ENCODE assay signal across 21 mouse cellular contexts in genomic region chr9:102288356-102288755, GRCm38 (mm10).
DNase-seq lines count a peak whose midpoint lies in the region; ATAC-seq and TF ChIP-seq lines count a peak whose summit lies in the region.
"Had no signal": no experiment of that assay in that cellular context is flagged by ENCODE, and none has a peak within 500 bp of the region (broad histone marks: within the 10 kb centered on the region; RNA-seq: fewer than 3 reads in every experiment).

No protein-coding gene starts in this region.

- H3K4me1 ChIP-seq in cerebellum, adult 2 months (ENCODE audit: control insufficient read depth, insufficient read depth, low read length) = peaks cover 39% of the 10 kb centered on the region
- H3K4me1 ChIP-seq in limb, embryonic 10.5 days = 0 out of 2 replicates have a peak, but pooled peaks cover 5% of the 10 kb centered on the region
- peaks cover 11% of the 10 kb centered on the region for H3K4me1 ChIP-seq in hindbrain, postnatal 0 days (ENCODE audit: insufficient read depth, low read length)
- H3K4me1 ChIP-seq: embryonic facial prominence, embryonic 10.5 days; heart, embryonic 10.5 days had no signal

- 9% methylated on average over 3 of the region's 3 CpGs for WGBS in cerebellum, adult 2 months
- WGBS in limb, embryonic 10.5 days = 92% methylated on average over 3 of the region's 3 CpGs
- 78% methylated on average over 3 of the region's 3 CpGs for WGBS in hindbrain, postnatal 0 days

- ATAC-seq in cerebellum, adult (ENCODE audit: insufficient number of reproducible peaks, low FRiP score, low TSS enrichment) = peak; percentile 90
- ATAC-seq in hindbrain, postnatal 0 days = no peak
- ATAC-seq: CD4-positive, CD25-positive, alpha-beta regulatory T cell, adult 4 months; forebrain, embryonic 14.5 days had no signal

- H3K9me3 ChIP-seq in limb, embryonic 10.5 days (replicated peaks) = no peaks in the 10 kb centered on the region
- no peaks in the 10 kb centered on the region; the same call in 1 of the 2 replicates for H3K9me3 ChIP-seq in hindbrain, postnatal 0 days (ENCODE audit: low read length)

- DNase-seq in cerebellum, postnatal 4 days (ENCODE audit: low spot score in 2 of 2) = no peak
- DNase-seq in cerebellum, adult 2 months = peak; percentile 75 to 91
- DNase-seq in cerebellum, postnatal 10 days = peak; percentile 89 to 92
- DNase-seq in limb, embryonic 10.5 days (ENCODE audit: low spot score) = no peak
- DNase-seq in hindbrain, postnatal 0 days (ENCODE audit: low spot score) = no peak
- no peak for DNase-seq in layer of hippocampus, adult 18-20 months (ENCODE audit: low spot score in 2 of 2)
- DNase-seq: adrenal gland, postnatal 14 days; B cell, adult 2 months; gastrocnemius, postnatal 36 days; heart, adult 11 months; heart, postnatal 10 days; heart, postnatal 4 days; kidney, adult 11 months had no signal

- H3K9ac ChIP-seq in hindbrain, postnatal 0 days (replicated peaks; ENCODE audit: low read length) = no peak overlapping the region
- H3K9ac ChIP-seq: hindbrain, embryonic 12.5 days had no signal

- no peaks in the 10 kb centered on the region for H3K27me3 ChIP-seq in cerebellum, adult 2 months (ENCODE audit: control insufficient read depth, insufficient read depth, low read length)
- no peaks in the 10 kb centered on the region for H3K27me3 ChIP-seq in limb, embryonic 10.5 days (ENCODE audit: low read depth, poor library complexity, severe bottlenecking)
- H3K27me3 ChIP-seq in hindbrain, postnatal 0 days (ENCODE audit: insufficient read depth, low read length) = no peaks in the 10 kb centered on the region
- H3K27me3 ChIP-seq: hindbrain, embryonic 12.5 days had no signal

- TF ChIP-seq POLR2A in cerebellum, adult 2 months (IDR thresholded peaks at IDR 0.05; ENCODE audit: borderline replicate concordance, insufficient read depth, low read length) = no peak

- no peak overlapping the region for H3K4me3 ChIP-seq in cerebellum, adult 2 months (replicated peaks; ENCODE audit: insufficient read depth, low read depth, low read length)
- no peak overlapping the region for H3K4me3 ChIP-seq in limb, embryonic 10.5 days
- no peak overlapping the region for H3K4me3 ChIP-seq in hindbrain, postnatal 0 days (ENCODE audit: low read length)
- H3K4me3 ChIP-seq: embryonic facial prominence, embryonic 10.5 days; forebrain, embryonic 10.5 days; heart, embryonic 10.5 days; hindbrain, embryonic 12.5 days had no signal

- peak overlapping the region; percentile 76 for H3K27ac ChIP-seq in cerebellum, adult 2 months (ENCODE audit: insufficient read depth, low read length)
- no peak overlapping the region for H3K27ac ChIP-seq in limb, embryonic 10.5 days
- H3K27ac ChIP-seq in hindbrain, postnatal 0 days = no peak overlapping the region
- H3K27ac ChIP-seq: embryonic facial prominence, embryonic 10.5 days; forebrain, embryonic 10.5 days; heart, embryonic 10.5 days; hindbrain, embryonic 12.5 days had no signal

- no peaks in the 10 kb centered on the region for H3K36me3 ChIP-seq in limb, embryonic 10.5 days
- no peaks in the 10 kb centered on the region for H3K36me3 ChIP-seq in hindbrain, postnatal 0 days (ENCODE audit: insufficient read depth, low read length)
- H3K36me3 ChIP-seq: embryonic facial prominence, embryonic 10.5 days; forebrain, embryonic 10.5 days; G1E; heart, embryonic 10.5 days; hindbrain, embryonic 12.5 days had no signal

- no peak overlapping the region for H3K4me2 ChIP-seq in hindbrain, postnatal 0 days (ENCODE audit: low read depth, low read length)
- H3K4me2 ChIP-seq: hindbrain, embryonic 12.5 days had no signal

- TF ChIP-seq CTCF in cerebellum, adult 2 months (IDR thresholded peaks at IDR 0.05; ENCODE audit: borderline replicate concordance, insufficient read depth, low read depth, low read length) = no peak
- TF ChIP-seq CTCF in hindbrain, postnatal 0 days (IDR thresholded peaks at IDR 0.05; ENCODE audit: low read depth) = no peak

Comparison
In these comparisons a context has a peak if more than half of its experiments do, and no peak if none do; other contexts are left out.
1. DNase-seq: peak in cerebellum, adult 2 months (2 of 2) and cerebellum, postnatal 10 days (2 of 2); none in cerebellum, postnatal 4 days (0 of 2), limb, embryonic 10.5 days (single experiment), hindbrain, postnatal 0 days (single experiment) and layer of hippocampus, adult 18-20 months (0 of 2).